Mouse (Mus musculus): ENCODE measurements around the gene Pigs. TPM values are rescaled to one million over a fixed set of nuclear protein-coding genes. Genes with fewer than 3 reads are reported as not detected.

The Pigs gene
- polyA plus RNA-seq, 1 experiment from 2014 or later = 67.4 TPM

- 79% methylated on average over 6 of the region's 6 CpGs for WGBS
- Histone ChIP-seq H3K9me3 (replicated peaks; ENCODE audit: control insufficient read depth, low read length) (no peaks in the 10 kb centered on the region), H3K36me3 (ENCODE audit: control insufficient read depth, insufficient read depth, low read length) (no peaks in the 10 kb centered on the region), H3K4me2 (ENCODE audit: low read depth, low read length) (no peak overlapping the region), H3K27ac (ENCODE audit: low read length) (no peak overlapping the region), H3K27me3 (ENCODE audit: control insufficient read depth, insufficient read depth, low read length) (no peaks in the 10 kb centered on the region), H3K4me3 (replicated peaks; ENCODE audit: low read length) (no peak overlapping the region), H3K4me1 (ENCODE audit: control insufficient read depth, insufficient read depth, low read length) (0 out of 2 replicates have a peak, but pooled peaks cover under 1% of the 10 kb centered on the region), H3K9ac (ENCODE audit: low read length) (no peak overlapping the region)
- no peak for ATAC-seq (ENCODE audit: insufficient read depth, low FRiP score)
These were observed 26.7 kb downstream of the Pigs start for GRCm38 (mm10) chr11:78354905-78355304.

GRCm38 (mm10) chr11:78355471-78356238, 27.4 kb downstream of the Pigs start:
- Histone ChIP-seq H3K4me3 (replicated peaks; ENCODE audit: low read length) (no peak overlapping the region), H3K27me3 (ENCODE audit: control insufficient read depth, insufficient read depth, low read length) (no peaks in the 10 kb centered on the region), H3K4me1 (ENCODE audit: control insufficient read depth, insufficient read depth, low read length) (0 out of 2 replicates have a peak, but pooled peaks cover under 1% of the 10 kb centered on the region), H3K9me3 (replicated peaks; ENCODE audit: control insufficient read depth, low read length) (no peaks in the 10 kb centered on the region), H3K27ac (ENCODE audit: low read length) (no peak overlapping the region), H3K9ac (ENCODE audit: low read length) (no peak overlapping the region), H3K4me2 (ENCODE audit: low read depth, low read length) (no peak overlapping the region), H3K36me3 (ENCODE audit: control insufficient read depth, insufficient read depth, low read length) (no peaks in the 10 kb centered on the region)
- no peak for ATAC-seq (ENCODE audit: insufficient read depth, low FRiP score)
- WGBS = 38% methylated on average over 4 of the region's 4 CpGs

- Histone ChIP-seq H3K4me3 (replicated peaks; ENCODE audit: low read length) (no peak overlapping the region), H3K9ac (ENCODE audit: low read length) (no peak overlapping the region), H3K36me3 (ENCODE audit: control insufficient read depth, insufficient read depth, low read length) (no peaks in the 10 kb centered on the region), H3K4me1 (ENCODE audit: control insufficient read depth, insufficient read depth, low read length) (0 out of 2 replicates have a peak, but pooled peaks cover 3% of the 10 kb centered on the region), H3K4me2 (ENCODE audit: low read depth, low read length) (no peak overlapping the region), H3K27ac (ENCODE audit: low read length) (no peak overlapping the region), H3K27me3 (ENCODE audit: control insufficient read depth, insufficient read depth, low read length) (no peaks in the 10 kb centered on the region), H3K9me3 (replicated peaks; ENCODE audit: control insufficient read depth, low read length) (no peaks in the 10 kb centered on the region)
- WGBS = 17% methylated on average over 22 of the region's 22 CpGs
- no peak for ATAC-seq (ENCODE audit: insufficient read depth, low FRiP score)
These were observed 30.3 kb downstream of the Pigs start for GRCm38 (mm10) chr11:78358330-78359007.

DNA sequence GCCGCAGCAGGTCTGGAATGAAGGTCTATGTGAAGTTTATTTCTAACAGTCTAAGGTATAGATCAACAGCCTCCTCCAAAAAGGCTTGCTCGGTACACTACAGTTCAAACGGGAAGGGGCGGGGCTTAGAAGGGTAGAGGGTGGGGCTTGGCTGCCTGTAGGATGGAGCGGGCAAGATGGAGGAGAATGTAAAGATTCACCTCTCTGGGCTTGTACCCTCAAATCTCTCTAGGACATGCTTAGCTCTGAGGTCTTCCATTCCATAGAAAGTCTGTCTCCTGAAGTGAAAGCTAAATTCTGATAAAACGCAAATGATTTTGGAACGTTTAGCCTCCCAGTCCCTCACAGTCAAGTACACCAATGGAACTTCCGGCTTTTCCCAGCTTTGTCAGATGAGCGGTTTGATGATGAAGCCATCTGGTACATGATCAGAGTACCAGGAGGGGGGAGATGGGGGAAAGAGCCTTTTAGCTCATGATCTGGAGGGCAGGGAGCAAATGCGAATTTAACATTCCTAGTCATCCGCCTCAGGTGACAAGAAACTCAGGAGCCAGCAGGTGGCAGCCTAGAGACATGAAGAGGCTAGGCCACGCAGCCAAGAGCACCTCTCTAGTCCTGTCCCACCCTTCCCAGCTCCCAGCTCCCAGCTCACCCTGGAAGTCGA, 32.0 kb downstream of the Pigs start:
- WGBS = 11% methylated on average over 13 of the region's 13 CpGs
- H3K4me1 ChIP-seq (ENCODE audit: control insufficient read depth, insufficient read depth, low read length) = peaks cover 3% of the 10 kb centered on the region; the same call in 1 of the 2 replicates
- H3K27ac ChIP-seq (ENCODE audit: low read length) = no peak overlapping the region
- H3K36me3 ChIP-seq (ENCODE audit: control insufficient read depth, insufficient read depth, low read length) = no peaks in the 10 kb centered on the region
- peak overlapping the region; percentile 51 for H3K4me2 ChIP-seq (ENCODE audit: low read depth, low read length)
- H3K27me3 ChIP-seq (ENCODE audit: control insufficient read depth, insufficient read depth, low read length) = no peaks in the 10 kb centered on the region
- peak overlapping the region; percentile 23; the same call in 1 of the 2 replicates for H3K9ac ChIP-seq (ENCODE audit: low read length)
- peak; percentile 60 for ATAC-seq (ENCODE audit: insufficient read depth, low FRiP score)
- no peaks in the 10 kb centered on the region for H3K9me3 ChIP-seq (replicated peaks; ENCODE audit: control insufficient read depth, low read length)
- H3K4me3 ChIP-seq (replicated peaks; ENCODE audit: low read length) = peak overlapping the region; percentile 41

DNA sequence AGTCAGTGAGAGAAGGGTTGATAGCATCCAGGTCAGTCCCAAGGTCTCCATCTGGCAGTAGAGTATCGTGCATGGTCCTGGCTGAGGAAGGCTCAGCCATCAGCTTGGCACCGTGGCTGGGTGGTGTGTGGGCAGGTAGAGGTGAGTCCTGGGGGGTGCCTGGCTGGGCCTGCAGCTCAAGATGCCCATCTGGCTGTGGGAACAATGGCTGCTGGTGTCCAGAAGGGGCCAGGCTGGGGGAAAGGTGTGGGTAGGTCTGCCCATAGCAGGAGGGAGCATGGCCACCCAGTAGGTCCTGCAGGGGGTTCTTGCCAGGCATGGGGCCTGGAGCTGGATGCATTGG, 32.5 kb downstream of the Pigs start:
- no peak overlapping the region for H3K4me2 ChIP-seq (ENCODE audit: low read depth, low read length)

GRCm38 (mm10) chr11:78363309-78364007, 35.2 kb downstream of the Pigs start:
- Histone ChIP-seq H3K27me3 (ENCODE audit: control insufficient read depth, insufficient read depth, low read length) (no peaks in the 10 kb centered on the region), H3K4me2 (ENCODE audit: low read depth, low read length) (no peak overlapping the region), H3K4me3 (replicated peaks; ENCODE audit: low read length) (no peak overlapping the region), H3K27ac (ENCODE audit: low read length) (no peak overlapping the region), H3K9ac (ENCODE audit: low read length) (no peak overlapping the region), H3K4me1 (ENCODE audit: control insufficient read depth, insufficient read depth, low read length) (peaks cover 3% of the 10 kb centered on the region; the same call in 1 of the 2 replicates), H3K36me3 (ENCODE audit: control insufficient read depth, insufficient read depth, low read length) (no peaks in the 10 kb centered on the region), H3K9me3 (replicated peaks; ENCODE audit: control insufficient read depth, low read length) (no peaks in the 10 kb centered on the region)
- 77% methylated on average over 13 of the region's 13 CpGs for WGBS
- no peak for ATAC-seq (ENCODE audit: insufficient read depth, low FRiP score)

More for the DNA sequence above, 32.5 kb downstream of the Pigs start:
- peaks cover 3% of the 10 kb centered on the region; the same call in 1 of the 2 replicates for H3K4me1 ChIP-seq (ENCODE audit: control insufficient read depth, insufficient read depth, low read length)
- no peak overlapping the region for H3K4me3 ChIP-seq (replicated peaks; ENCODE audit: low read length)
- H3K9ac ChIP-seq (ENCODE audit: low read length) = peak overlapping the region; percentile 23; the same call in 1 of the 2 replicates
- H3K36me3 ChIP-seq (ENCODE audit: control insufficient read depth, insufficient read depth, low read length) = no peaks in the 10 kb centered on the region
- H3K27me3 ChIP-seq (ENCODE audit: control insufficient read depth, insufficient read depth, low read length) = no peaks in the 10 kb centered on the region
- 45% methylated on average over 2 of the region's 2 CpGs for WGBS
- no peak for ATAC-seq (ENCODE audit: insufficient read depth, low FRiP score)
- H3K9me3 ChIP-seq (replicated peaks; ENCODE audit: control insufficient read depth, low read length) = no peaks in the 10 kb centered on the region
- H3K27ac ChIP-seq (ENCODE audit: low read length) = no peak overlapping the region

DNA sequence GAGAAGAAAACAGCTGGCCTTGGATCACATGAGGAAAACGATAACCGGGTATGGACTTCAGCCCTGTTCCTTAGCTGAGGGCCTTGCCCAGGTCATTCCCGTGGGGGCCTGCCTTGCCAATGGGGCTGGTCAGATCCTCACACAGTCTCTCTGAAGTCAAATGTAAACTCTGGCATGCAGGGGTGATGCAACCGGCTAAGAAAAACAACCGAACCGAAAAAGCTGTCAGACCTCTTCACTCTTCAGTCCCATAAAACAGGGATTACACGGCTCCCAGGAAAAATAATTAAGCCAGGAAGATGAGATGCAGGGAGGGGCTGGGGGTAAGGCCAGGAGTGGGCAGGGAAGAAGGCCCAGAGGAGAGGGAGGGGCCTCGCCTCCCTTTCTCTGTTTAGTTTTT, 35.9 kb downstream of the Pigs start:
- H3K27ac ChIP-seq (ENCODE audit: low read length) = no peak overlapping the region
- no peak overlapping the region for H3K9ac ChIP-seq (ENCODE audit: low read length)
- 22% methylated on average over 8 of the region's 8 CpGs for WGBS

DNA sequence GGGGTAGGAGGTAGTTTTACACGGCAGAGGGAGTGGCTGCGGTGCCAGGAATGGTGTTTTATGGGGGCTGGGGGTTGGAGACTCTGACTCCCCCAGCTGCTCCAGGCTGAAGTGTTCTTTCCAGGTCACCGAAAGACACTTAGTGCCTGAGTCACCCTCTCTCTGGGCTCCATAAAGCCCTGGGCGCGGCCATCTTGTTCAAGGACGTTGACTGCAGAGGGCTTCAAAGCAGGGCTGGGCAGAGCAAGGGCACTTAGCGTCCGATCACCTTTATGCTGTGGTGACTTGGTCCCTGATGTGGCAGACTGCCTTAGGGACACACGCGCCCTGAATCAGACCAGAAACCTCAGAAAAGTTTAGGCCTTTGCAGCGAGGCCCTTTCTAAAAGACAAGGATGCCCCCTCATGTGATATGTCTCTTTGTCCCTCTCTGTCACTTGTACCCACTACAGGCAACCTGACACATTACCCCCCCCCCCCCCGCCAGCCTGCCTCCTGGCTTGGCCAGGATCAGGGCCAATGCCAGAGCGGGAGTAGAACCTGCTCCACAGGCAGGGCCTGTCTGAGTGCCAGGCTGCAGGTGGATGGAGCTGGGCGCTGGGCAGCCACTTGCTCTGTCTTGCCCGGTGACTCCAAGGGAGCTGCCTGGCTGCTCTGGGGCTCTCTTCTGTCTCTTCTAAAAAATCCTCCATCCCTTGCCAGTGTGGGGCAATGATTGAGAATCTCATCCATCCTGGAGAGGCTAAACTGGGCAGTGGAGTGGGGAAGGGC, 39.4 kb downstream of the Pigs start:
- 79% methylated on average over 15 of the region's 15 CpGs for WGBS
- Histone ChIP-seq H3K9ac (ENCODE audit: low read length) (no peak overlapping the region), H3K4me2 (ENCODE audit: low read depth, low read length) (no peak overlapping the region), H3K36me3 (ENCODE audit: control insufficient read depth, insufficient read depth, low read length) (no peaks in the 10 kb centered on the region), H3K9me3 (replicated peaks; ENCODE audit: control insufficient read depth, low read length) (no peaks in the 10 kb centered on the region), H3K4me3 (replicated peaks; ENCODE audit: low read length) (no peak overlapping the region), H3K4me1 (ENCODE audit: control insufficient read depth, insufficient read depth, low read length) (no peaks in the 10 kb centered on the region; the same call in 1 of the 2 replicates), H3K27me3 (ENCODE audit: control insufficient read depth, insufficient read depth, low read length) (no peaks in the 10 kb centered on the region), H3K27ac (ENCODE audit: low read length) (peak overlapping the region; percentile 59; the same call in 1 of the 2 replicates)
- ATAC-seq (ENCODE audit: insufficient read depth, low FRiP score) = 0 out of 2 replicates have a peak, but pooled peaks have one; percentile 11

More for the DNA sequence above, 35.9 kb downstream of the Pigs start:
- Histone ChIP-seq H3K4me1 (ENCODE audit: control insufficient read depth, insufficient read depth, low read length) (peaks cover 3% of the 10 kb centered on the region; the same call in 1 of the 2 replicates), H3K4me3 (replicated peaks; ENCODE audit: low read length) (no peak overlapping the region), H3K36me3 (ENCODE audit: control insufficient read depth, insufficient read depth, low read length) (no peaks in the 10 kb centered on the region), H3K4me2 (ENCODE audit: low read depth, low read length) (no peak overlapping the region), H3K9me3 (replicated peaks; ENCODE audit: control insufficient read depth, low read length) (no peaks in the 10 kb centered on the region), H3K27me3 (ENCODE audit: control insufficient read depth, insufficient read depth, low read length) (no peaks in the 10 kb centered on the region)
- peak; percentile 38; the same call in 1 of the 2 replicates for ATAC-seq (ENCODE audit: insufficient read depth, low FRiP score)

Measured in stomach, embryonic 16.5 days (tissue).